Mouse (Mus musculus) adrenal gland, postnatal 14 days (tissue): Measurements from ENCODE around the gene Ppt2. TPM values are rescaled to one million over a fixed set of nuclear protein-coding genes. Genes with fewer than 3 reads are reported as not detected.

Experiments used
- DNase-seq: peaks from one replicate; pipeline ENCODE4 v3.0.0; 2021; ENCODE audit warnings: mixed read lengths
- long read RNA-seq, 2 experiments: library from polyadenylated mRNA; stranded (forward); transcript quantifications; one replicate each; pipeline ENCODE4 v2.0.0; 2021
- total RNA-seq: library from RNA; stranded (reverse); gene quantifications from 2 replicates; pipeline ENCODE4 v1.2.3, GENCODE M21; 2021

Ppt2 gene
- 49.7 and 50.0 TPM in 2 replicates for total RNA-seq
- long read RNA-seq, experiment 1, transcript Ppt2-209 (9 exons, 1,710 nt) = major isoform, 7 of 42 reads
- long read RNA-seq, experiment 1, partial matches to known transcripts = 0 of 42 reads
- long read RNA-seq, experiment 1, other reads (novel, unspliced or antisense) = 32 of 42 reads
- long read RNA-seq, experiment 2, transcript Ppt2-209 (9 exons, 1,710 nt) = major isoform, 7 of 34 reads
- long read RNA-seq, experiment 2, partial matches to known transcripts = 1 of 34 reads
- long read RNA-seq, experiment 2, other reads (novel, unspliced or antisense) = 23 of 34 reads

GRCm38 (mm10) chr17:34627943-34628643, at the start of gene Ppt2:
TSS of gene Ppt2 (minus strand) at chr17:34628510.
- DNase-seq = peak; percentile 82

- DNase-seq = no peak
Measured at GRCm38 (mm10) chr17:34676671-34677070, 48.4 kb upstream of the Ppt2 start.

- DNase-seq = no peak
Measured at GRCm38 (mm10) chr17:34676093-34676460, 47.8 kb upstream of the Ppt2 start.

- no peak for DNase-seq
Measured at GRCm38 (mm10) chr17:34675205-34676092, 47.1 kb upstream of the Ppt2 start.

GRCm38 (mm10) chr17:34674524-34675204, 46.4 kb upstream of the Ppt2 start:
- DNase-seq = no peak

- no peak for DNase-seq
Measured at GRCm38 (mm10) chr17:34673139-34673538, 44.8 kb upstream of the Ppt2 start.

- DNase-seq = no peak
Measured at GRCm38 (mm10) chr17:34672246-34672792, 44.0 kb upstream of the Ppt2 start.

GRCm38 (mm10) chr17:34671151-34672066, 43.1 kb upstream of the Ppt2 start:
- DNase-seq = no peak

GRCm38 (mm10) chr17:34670235-34670634, 41.9 kb upstream of the Ppt2 start, which contains the start of gene Tnxb:
TSS of gene Tnxb (plus strand) at chr17:34670535.
- no peak for DNase-seq

GRCm38 (mm10) chr17:34664472-34664871, 36.2 kb upstream of the Ppt2 start:
- DNase-seq = peak; percentile 63

- DNase-seq = no peak
Measured at GRCm38 (mm10) chr17:34663558-34663957, 35.2 kb upstream of the Ppt2 start.

GRCm38 (mm10) chr17:34662978-34663377, 34.7 kb upstream of the Ppt2 start:
- DNase-seq = no peak

- no peak for DNase-seq
Measured at GRCm38 (mm10) chr17:34662468-34662867, 34.2 kb upstream of the Ppt2 start.

- DNase-seq = peak; percentile 74
Measured at GRCm38 (mm10) chr17:34661121-34661591, 32.8 kb upstream of the Ppt2 start.

GRCm38 (mm10) chr17:34660259-34660820, 32.0 kb upstream of the Ppt2 start:
- no peak for DNase-seq

- no peak for DNase-seq
Measured at GRCm38 (mm10) chr17:34659897-34660214, 31.5 kb upstream of the Ppt2 start.

- no peak for DNase-seq
Measured at GRCm38 (mm10) chr17:34659181-34659896, 31.0 kb upstream of the Ppt2 start.

- no peak for DNase-seq
Measured at GRCm38 (mm10) chr17:34658591-34658990, 30.3 kb upstream of the Ppt2 start.

- DNase-seq = no peak
Measured at GRCm38 (mm10) chr17:34658145-34658544, 29.8 kb upstream of the Ppt2 start.

GRCm38 (mm10) chr17:34657271-34657670, 29.0 kb upstream of the Ppt2 start:
- DNase-seq = no peak
